Mouse (Mus musculus): Measurements from ENCODE around the gene Rtn4rl1.

DNA sequence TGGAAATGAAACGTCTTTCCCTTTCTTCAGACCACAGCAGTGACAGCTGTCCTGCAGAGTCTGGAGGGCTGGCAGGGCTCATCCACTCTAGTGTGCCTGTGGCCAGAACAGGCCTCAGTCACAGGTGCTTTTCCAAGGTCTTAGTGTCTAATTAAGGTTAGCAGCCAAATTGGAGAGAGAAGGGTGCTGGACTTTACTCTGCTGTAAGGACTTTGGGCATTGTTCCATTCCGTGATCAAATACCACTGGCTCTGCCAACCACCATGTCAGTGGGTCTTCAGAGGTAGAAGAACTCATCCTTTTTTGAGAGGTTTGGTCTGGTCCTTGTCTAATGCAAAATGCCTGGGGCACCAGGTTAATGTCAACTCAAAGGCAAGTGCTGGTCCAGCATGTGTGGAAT lies 95.5 kb downstream of the Rtn4rl1 start:
- no peak for TF ChIP-seq CTCF (IDR thresholded peaks at IDR 0.05; ENCODE audit: low read depth)
- no peak for TF ChIP-seq EP300 (optimal IDR thresholded peaks at IDR 0.05)

Measured in stomach, postnatal 0 days (tissue).